Mouse (Mus musculus): ENCODE results near the gene Ifrd2. TPM values are rescaled to one million over a fixed set of nuclear protein-coding genes. Genes with fewer than 3 reads are reported as not detected.

Ifrd2 gene
- 113 and 135 TPM in 2 replicates for polyA plus RNA-seq (2012; rRNA removed)
- 149 and 173 TPM in 2 replicates for polyA plus RNA-seq (2014; fragmentation: Nextera tagmentation; extraction: Ambion mirVana)

DNA sequence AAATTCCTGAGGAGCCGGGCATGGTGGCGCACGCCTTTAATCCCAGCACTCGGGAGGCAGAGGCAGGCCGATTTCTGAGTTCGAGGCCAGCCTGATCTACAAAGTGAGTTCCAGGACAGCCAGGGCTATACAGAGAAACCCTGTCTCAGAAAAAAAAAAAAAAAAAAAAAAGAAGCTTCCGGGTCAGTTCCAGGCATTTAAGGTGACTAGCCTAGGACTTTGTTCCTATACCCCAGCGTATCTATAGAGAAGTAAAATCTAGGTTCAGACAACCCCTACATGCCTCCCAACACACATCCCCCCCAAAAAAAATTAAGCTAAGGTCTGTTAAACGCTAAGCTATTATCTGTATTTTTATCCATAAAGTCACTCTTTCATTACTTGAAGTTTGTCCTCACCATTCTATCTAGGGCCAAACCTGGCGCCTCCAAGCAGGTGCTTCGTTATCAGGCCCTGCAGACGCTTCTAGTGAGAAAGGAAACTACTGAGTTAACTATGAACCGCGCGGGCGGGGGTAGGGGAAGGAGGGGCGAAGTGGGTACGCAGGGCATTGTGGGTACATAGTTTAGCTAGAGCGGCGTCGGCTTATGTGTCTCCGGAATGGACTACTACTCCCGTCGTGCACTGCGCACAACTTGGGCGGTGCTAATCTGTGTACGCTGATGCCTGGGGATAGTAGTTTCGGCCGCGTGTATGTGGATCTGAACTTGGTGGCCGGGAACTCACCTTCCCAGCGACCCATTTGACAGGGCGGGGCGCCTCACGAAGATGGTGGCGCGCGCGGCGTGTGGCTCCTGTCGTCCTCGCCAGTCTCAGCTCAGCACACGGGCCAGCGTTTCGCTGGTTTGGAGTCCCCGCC lies at the start of gene Ifrd2:
Gene Ifrd2 (plus strand): TSS at position 669 of the 859 bp plus-strand sequence.
- DNase-seq (ENCODE audit: low read depth in 3 of 3, low spot score in 3 of 3), result peak; percentile 99 to 100 (median 100)
- peak within 1 kb of the TSS; percentile 97 for H3K4me2 ChIP-seq (ENCODE audit: low read depth)
- peak within 1 kb of the TSS; percentile 99 for H3K27ac ChIP-seq
- WGBS (ENCODE audit: insufficient replicate concordance), result 6% methylated on average over 46 of the region's 46 CpGs
- no peaks in the 10 kb centered on the region for H3K27me3 ChIP-seq (ENCODE audit: control insufficient read depth, insufficient read depth, low read length)
- H3K36me3 ChIP-seq (replicated peaks; ENCODE audit: control insufficient read depth, insufficient read depth, low read depth), result peaks cover 36% of the 10 kb centered on the region
- H3K4me3 ChIP-seq (ENCODE audit: insufficient read depth in 1 of 2, low read depth in 2 of 2, low read length in 2 of 2), result peak within 1 kb of the TSS; percentile 83 to 98
- H3K4me1 ChIP-seq (replicated peaks; ENCODE audit: control insufficient read depth in 2 of 2, insufficient read depth in 2 of 2, low read length in 1 of 2), result peaks cover 27 to 33% of the 10 kb centered on the region in 2 experiments
- peak within 1 kb of the TSS; percentile 91 for H3K9ac ChIP-seq (replicated peaks)
- TF ChIP-seq EP300 (IDR thresholded peaks at IDR 0.05; ENCODE audit: low read depth), result peak; percentile 95
- TF ChIP-seq CTCF (IDR thresholded peaks at IDR 0.05; ENCODE audit: low read depth), result no peak
- peak; percentile 90 for ATAC-seq (ENCODE audit: insufficient read depth)
- H3K9me3 ChIP-seq (ENCODE audit: control insufficient read depth, low read length), result no peaks in the 10 kb centered on the region

DNA sequence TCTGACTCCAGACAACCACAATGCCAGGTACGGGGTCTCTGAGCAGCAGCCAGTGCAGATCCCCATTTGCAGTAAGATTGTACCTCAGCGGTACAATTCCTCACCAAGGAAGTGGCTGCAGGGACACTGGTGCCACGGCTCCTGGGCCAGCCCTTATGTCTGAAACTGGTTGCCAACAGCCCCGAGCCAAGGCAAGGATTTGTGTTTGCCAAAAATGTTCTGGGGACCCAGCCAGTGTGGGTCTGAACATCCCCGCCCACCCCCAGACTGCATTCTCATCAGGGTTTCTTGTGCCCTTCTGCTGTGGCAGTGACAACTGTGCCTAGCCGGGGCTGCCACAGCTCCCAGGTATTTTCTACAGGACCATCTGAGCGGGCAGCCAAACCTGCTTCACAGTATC lies 49.2 kb upstream of the Ifrd2 start:
- TF ChIP-seq CTCF (IDR thresholded peaks at IDR 0.05; ENCODE audit: low read depth) (no peak), EP300 (IDR thresholded peaks at IDR 0.05; ENCODE audit: low read depth) (no peak)
- no peaks in the 10 kb centered on the region for H3K9me3 ChIP-seq (ENCODE audit: control insufficient read depth, low read length)
- H3K9ac ChIP-seq (replicated peaks), result no peak overlapping the region
- H3K4me3 ChIP-seq (ENCODE audit: insufficient read depth in 1 of 2, low read depth in 2 of 2, low read length in 2 of 2), result no peak overlapping the region
- H3K27me3 ChIP-seq (ENCODE audit: control insufficient read depth, insufficient read depth, low read length), result no peaks in the 10 kb centered on the region
- H3K27ac ChIP-seq, result no peak overlapping the region
- H3K4me2 ChIP-seq (ENCODE audit: low read depth), result no peak overlapping the region
- WGBS (ENCODE audit: insufficient replicate concordance), result 83% methylated on average over 7 of the region's 7 CpGs
- no peak for ATAC-seq (ENCODE audit: insufficient read depth)
- no peak for DNase-seq (ENCODE audit: low read depth in 3 of 3, low spot score in 3 of 3)
- peaks cover 13 to 32% of the 10 kb centered on the region in 2 experiments for H3K4me1 ChIP-seq (replicated peaks; ENCODE audit: control insufficient read depth in 2 of 2, insufficient read depth in 2 of 2, low read length in 1 of 2)
- peaks cover 27% of the 10 kb centered on the region for H3K36me3 ChIP-seq (replicated peaks; ENCODE audit: control insufficient read depth, insufficient read depth, low read depth)

DNA sequence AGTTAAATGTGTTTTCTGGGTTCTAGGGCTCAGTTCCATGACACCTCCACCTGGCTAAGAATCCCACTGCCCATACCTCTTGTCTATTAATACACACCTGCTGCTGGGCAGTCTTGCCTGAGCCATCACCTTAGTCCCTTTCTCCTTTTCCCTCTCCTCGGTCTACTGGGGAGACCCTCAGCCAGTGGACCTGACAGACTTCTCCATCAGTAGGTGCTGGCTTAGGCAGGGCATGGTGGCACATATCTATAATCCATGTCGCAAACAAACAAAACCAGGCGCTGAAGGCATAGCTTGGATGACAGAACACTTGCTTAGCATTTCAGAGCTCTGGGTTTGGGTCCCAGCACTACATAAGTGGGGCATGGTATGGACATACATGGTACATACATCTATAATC lies 48.7 kb upstream of the Ifrd2 start:
- Histone ChIP-seq H3K36me3 (replicated peaks; ENCODE audit: control insufficient read depth, insufficient read depth, low read depth) (peaks cover 27% of the 10 kb centered on the region), H3K4me1 (replicated peaks; ENCODE audit: control insufficient read depth in 2 of 2, insufficient read depth in 2 of 2, low read length in 1 of 2) (peaks cover 13 to 28% of the 10 kb centered on the region in 2 experiments), H3K4me3 (ENCODE audit: insufficient read depth in 1 of 2, low read depth in 2 of 2, low read length in 2 of 2) (no peak overlapping the region), H3K27me3 (ENCODE audit: control insufficient read depth, insufficient read depth, low read length) (no peaks in the 10 kb centered on the region), H3K4me2 (ENCODE audit: low read depth) (no peak overlapping the region), H3K9me3 (ENCODE audit: control insufficient read depth, low read length) (no peaks in the 10 kb centered on the region), H3K27ac (no peak overlapping the region), H3K9ac (replicated peaks) (no peak overlapping the region)
- no peak for TF ChIP-seq CTCF (IDR thresholded peaks at IDR 0.05; ENCODE audit: low read depth)
- no peak for TF ChIP-seq EP300 (IDR thresholded peaks at IDR 0.05; ENCODE audit: low read depth)
- no peak for ATAC-seq (ENCODE audit: insufficient read depth)
- WGBS (ENCODE audit: insufficient replicate concordance), result 85% methylated on average over 3 of the region's 3 CpGs
- no peak for DNase-seq (ENCODE audit: low read depth in 3 of 3, low spot score in 3 of 3)

DNA sequence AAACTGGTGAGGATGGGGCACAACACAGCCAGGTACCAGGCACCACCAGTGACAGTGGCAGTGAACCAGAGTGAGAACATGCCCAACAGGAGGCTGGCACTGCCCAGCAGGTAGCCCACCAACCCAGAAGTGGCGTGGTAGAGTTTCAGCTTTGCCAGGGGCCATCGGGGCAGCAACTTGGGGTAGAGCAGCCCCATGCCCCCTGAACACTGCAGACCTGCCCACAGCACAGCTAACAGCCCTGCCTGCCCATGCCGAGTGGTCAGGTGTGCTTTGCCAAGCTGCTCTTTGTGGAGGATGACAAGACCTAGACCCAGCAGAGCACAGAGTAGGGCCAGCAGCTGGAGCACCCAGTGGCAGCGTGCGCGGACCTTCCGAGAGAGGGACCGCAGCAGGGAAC lies 47.5 kb upstream of the Ifrd2 start:
- H3K9me3 ChIP-seq (ENCODE audit: control insufficient read depth, low read length), result no peaks in the 10 kb centered on the region
- peaks cover 27% of the 10 kb centered on the region for H3K36me3 ChIP-seq (replicated peaks; ENCODE audit: control insufficient read depth, insufficient read depth, low read depth)
- H3K4me1 ChIP-seq (replicated peaks; ENCODE audit: control insufficient read depth in 2 of 2, insufficient read depth in 2 of 2, low read length in 1 of 2), result peaks cover 13 to 28% of the 10 kb centered on the region in 2 experiments
- no peak overlapping the region for H3K9ac ChIP-seq (replicated peaks)
- TF ChIP-seq EP300 (IDR thresholded peaks at IDR 0.05; ENCODE audit: low read depth), result no peak
- no peak for TF ChIP-seq CTCF (IDR thresholded peaks at IDR 0.05; ENCODE audit: low read depth)
- H3K27me3 ChIP-seq (ENCODE audit: control insufficient read depth, insufficient read depth, low read length), result no peaks in the 10 kb centered on the region
- H3K4me3 ChIP-seq (ENCODE audit: insufficient read depth in 1 of 2, low read depth in 2 of 2, low read length in 2 of 2), result no peak overlapping the region
- no peak overlapping the region for H3K4me2 ChIP-seq (ENCODE audit: low read depth)
- ATAC-seq (ENCODE audit: insufficient read depth), result no peak
- 85% methylated on average over 8 of the region's 8 CpGs for WGBS (ENCODE audit: insufficient replicate concordance)
- H3K27ac ChIP-seq, result no peak overlapping the region
- no peak for DNase-seq (ENCODE audit: low read depth in 3 of 3, low spot score in 3 of 3)

DNA sequence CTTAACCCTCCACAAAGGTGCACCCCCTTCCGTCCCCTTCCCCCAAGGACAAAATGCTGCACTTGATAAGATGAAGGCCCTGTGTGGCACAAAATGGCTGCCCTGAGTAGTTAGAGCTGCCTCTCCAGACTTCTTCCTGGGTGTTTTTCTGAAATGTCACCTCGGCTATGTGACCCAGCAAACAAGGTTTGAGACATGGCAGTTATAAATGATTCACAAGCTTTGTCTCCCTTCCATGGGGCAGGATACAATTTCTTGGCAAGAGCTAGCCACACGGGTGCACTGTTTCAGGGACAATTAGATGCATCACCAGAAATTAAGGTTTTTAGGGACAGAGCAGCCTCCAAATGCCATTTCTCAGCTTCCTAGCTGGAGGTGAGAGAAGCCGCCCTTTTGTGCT lies 47.0 kb upstream of the Ifrd2 start:
- Histone ChIP-seq H3K9ac (replicated peaks) (no peak overlapping the region), H3K4me1 (replicated peaks; ENCODE audit: control insufficient read depth in 2 of 2, insufficient read depth in 2 of 2, low read length in 1 of 2) (peaks cover 11 to 28% of the 10 kb centered on the region in 2 experiments), H3K4me3 (ENCODE audit: insufficient read depth in 1 of 2, low read depth in 2 of 2, low read length in 2 of 2) (no peak overlapping the region), H3K27me3 (ENCODE audit: control insufficient read depth, insufficient read depth, low read length) (no peaks in the 10 kb centered on the region), H3K4me2 (ENCODE audit: low read depth) (no peak overlapping the region), H3K27ac (no peak overlapping the region), H3K36me3 (replicated peaks; ENCODE audit: control insufficient read depth, insufficient read depth, low read depth) (peaks cover 27% of the 10 kb centered on the region), H3K9me3 (ENCODE audit: control insufficient read depth, low read length) (no peaks in the 10 kb centered on the region)
- ATAC-seq (ENCODE audit: insufficient read depth) (no peak), DNase-seq (ENCODE audit: low read depth in 3 of 3, low spot score in 3 of 3) (no peak)
- WGBS (ENCODE audit: insufficient replicate concordance), result 62% methylated on average over 4 of the region's 4 CpGs
- TF ChIP-seq EP300 (IDR thresholded peaks at IDR 0.05; ENCODE audit: low read depth), result no peak
- TF ChIP-seq CTCF (IDR thresholded peaks at IDR 0.05; ENCODE audit: low read depth), result no peak

Data from liver, embryonic 14.5 days (tissue).